Mouse (Mus musculus) CH12.LX (cell line): ENCODE data around the gene 0610012G03Rik. TPM values are rescaled to one million over a fixed set of nuclear protein-coding genes. Genes with fewer than 3 reads are reported as not detected.

ENCODE experiments used
- DNase-seq: peaks from one replicate; pipeline ENCODE4 v3.0.0-alpha.2; 2013; ENCODE audit errors: extremely low read depth
- H3K27ac ChIP-seq: 2 replicates; pipeline ENCODE4 v1.5.1; 2012; ENCODE audit warnings: low read depth, mild to moderate bottlenecking, control low read depth, moderate library complexity; ENCODE audit not compliant: insufficient read depth
- H3K27me3 ChIP-seq: replicated peaks from 2 replicates; pipeline ENCODE3; 2012; ENCODE audit warnings: inconsistent platforms
- H3K36me3 ChIP-seq, 2 experiments: replicated peaks in 1 of 2; 2 replicates each; pipeline versions ENCODE3 to v1.6.1; 2012; ENCODE audit warnings: inconsistent platforms in 1 of 2, low read length in 1 of 2, mild to moderate bottlenecking in 1 of 2, mixed read lengths in 1 of 2, moderate library complexity in 1 of 2; ENCODE audit not compliant: control insufficient read depth in 1 of 2, insufficient read depth in 1 of 2
- H3K4me1 ChIP-seq, 2 experiments: 2 replicates each; pipeline ENCODE4 v1.6.1; 2012; ENCODE audit warnings: inconsistent platforms in 1 of 2, moderate library complexity in 1 of 2; ENCODE audit not compliant: insufficient read depth in 2 of 2, control insufficient read depth in 1 of 2
- H3K4me2 ChIP-seq: 2 replicates; pipeline ENCODE4 v1.6.1; 2012; ENCODE audit warnings: low read depth, mild to moderate bottlenecking, control low read depth; ENCODE audit not compliant: poor library complexity, insufficient read depth, severe bottlenecking
- H3K4me3 ChIP-seq, 3 experiments: fragments of 150-350 bp in 1 of 3; sonication (generic) in 1 of 3; replicated peaks in 1 of 3; 2 replicates each; pipeline versions ENCODE3 to v1.5.1; 2011 to 2012; ENCODE audit warnings: low read depth in 2 of 3, low read length in 2 of 3, mild to moderate bottlenecking in 2 of 3, moderate library complexity in 2 of 3, control low read depth in 1 of 3, improper control_type of control experiment in 1 of 3, inconsistent platforms in 1 of 3, mixed read lengths in 1 of 3; ENCODE audit not compliant: poor library complexity in 1 of 3
- H3K79me2 ChIP-seq: replicated peaks from 2 replicates; pipeline ENCODE4 v1.6.1; 2012; ENCODE audit warnings: mild to moderate bottlenecking, moderate library complexity; ENCODE audit not compliant: control insufficient read depth, poor library complexity, insufficient read depth, severe bottlenecking; ENCODE audit errors: extremely low read depth
- H3K9ac ChIP-seq: 2 replicates; pipeline ENCODE4 v1.6.1; 2012; ENCODE audit warnings: low read depth, mild to moderate bottlenecking, control low read depth, moderate library complexity; ENCODE audit not compliant: insufficient read depth
- H3K9me3 ChIP-seq: replicated peaks from 2 replicates; pipeline ENCODE3; 2012; ENCODE audit warnings: low read length, inconsistent platforms, mixed read lengths
- CHD1 ChIP-seq: IDR thresholded peaks from 2 replicates; pipeline ENCODE4 v1.6.1; 2012; ENCODE audit warnings: low read depth, low read length, improper control_type of control experiment, inconsistent platforms
- CHD2 ChIP-seq: IDR thresholded peaks from 2 replicates; pipeline ENCODE4 v1.6.1; 2011; ENCODE audit warnings: low read length, improper control_type of control experiment
- CTCF ChIP-seq, 2 experiments: IDR thresholded peaks in 1 of 2; conservative IDR thresholded peaks in 1 of 2; 2 replicates each; pipeline ENCODE4 v1.5.1; 2011 to 2012; ENCODE audit warnings: low read depth in 2 of 2, low read length in 2 of 2, improper control_type of control experiment in 1 of 2, inconsistent platforms in 1 of 2, mild to moderate bottlenecking in 1 of 2, moderate library complexity in 1 of 2
- E2F4 ChIP-seq: IDR thresholded peaks from 2 replicates; pipeline ENCODE4 v1.6.1; 2011; ENCODE audit warnings: low read depth, low read length, improper control_type of control experiment; ENCODE audit not compliant: insufficient replicate concordance
- ELF1 ChIP-seq: IDR thresholded peaks from 2 replicates; pipeline ENCODE4 v1.6.1; 2014; ENCODE audit warnings: low read depth, mild to moderate bottlenecking, inconsistent platforms, low read length, improper control_type of control experiment
- EP300 ChIP-seq: IDR thresholded peaks from 2 replicates; pipeline ENCODE4 v1.6.1; 2011; ENCODE audit warnings: low read length, improper control_type of control experiment
- IRF4 ChIP-seq: IDR thresholded peaks from 2 replicates; pipeline ENCODE4 v1.6.1; 2014; ENCODE audit warnings: low read depth, mild to moderate bottlenecking, inconsistent platforms, low read length, improper control_type of control experiment
- JUND ChIP-seq: conservative IDR thresholded peaks from 2 replicates; pipeline ENCODE4 v1.6.1; 2011; ENCODE audit warnings: low read depth, low read length, improper control_type of control experiment
- MAZ ChIP-seq: IDR thresholded peaks from 2 replicates; pipeline ENCODE4 v1.6.1; 2012; ENCODE audit warnings: low read depth, mild to moderate bottlenecking, inconsistent platforms, low read length, improper control_type of control experiment, moderate library complexity
- MXI1 ChIP-seq: IDR thresholded peaks from 2 replicates; pipeline ENCODE4 v1.6.1; 2011; ENCODE audit warnings: mild to moderate bottlenecking, low read depth, low read length, improper control_type of control experiment
- PAX5 ChIP-seq: IDR thresholded peaks from 2 replicates; pipeline ENCODE4 v1.6.1; 2012; ENCODE audit warnings: low read length, inconsistent platforms, mixed read lengths
- RCOR1 ChIP-seq: conservative IDR thresholded peaks from 2 replicates; pipeline ENCODE4 v1.6.1; 2012; ENCODE audit warnings: low read depth, mild to moderate bottlenecking, inconsistent platforms, low read length, improper control_type of control experiment
- SIN3A ChIP-seq: IDR thresholded peaks from 2 replicates; pipeline ENCODE4 v1.6.1; 2012; ENCODE audit warnings: low read length, improper control_type of control experiment, inconsistent platforms
- UBTF ChIP-seq: IDR thresholded peaks from 2 replicates; pipeline ENCODE4 v1.6.1; 2012; ENCODE audit warnings: low read depth, mild to moderate bottlenecking, inconsistent platforms, low read length, improper control_type of control experiment, moderate library complexity
- USF1 ChIP-seq: IDR thresholded peaks from 2 replicates; pipeline ENCODE4 v1.6.1; 2014; ENCODE audit warnings: low read depth, mild to moderate bottlenecking, inconsistent platforms, low read length, improper control_type of control experiment
- ZC3H11A ChIP-seq: IDR thresholded peaks from 2 replicates; pipeline ENCODE4 v1.6.1; 2012; ENCODE audit warnings: low read depth, mild to moderate bottlenecking, inconsistent platforms, low read length, improper control_type of control experiment
- ZKSCAN1 ChIP-seq: IDR thresholded peaks from 2 replicates; pipeline ENCODE4 v1.6.1; 2012; ENCODE audit warnings: low read depth, inconsistent platforms, low read length, improper control_type of control experiment, borderline replicate concordance
- ZMIZ1 ChIP-seq: IDR thresholded peaks from 2 replicates; pipeline ENCODE4 v1.6.1; 2012; ENCODE audit warnings: low read depth, mild to moderate bottlenecking, inconsistent platforms, low read length, improper control_type of control experiment
- ZNF384 ChIP-seq: IDR thresholded peaks from 2 replicates; pipeline ENCODE4 v1.6.1; 2012; ENCODE audit warnings: low read depth, low read length, improper control_type of control experiment, inconsistent platforms
- dilution Hi-C: fragments of 300-500 bp; cut with MboI; formaldehyde crosslinking; loops from 2 replicates; pipeline ENCODE4 v1.14.3; 2020; ENCODE audit warnings: low sequenced_read_pairs; ENCODE audit not compliant: extremely low pct_unique_long_range_greater_than_20kb, extremely low pct_ligation_motif_present
- in situ Hi-C: fragments of 300-500 bp; cut with MboI; formaldehyde crosslinking; loops from 3 replicates; pipeline ENCODE4 v1.14.3; 2019; ENCODE audit warnings: low sequenced_read_pairs, low pct_ligation_motif_present, low pct_unique_long_range_greater_than_20kb, mixed read lengths
- polyA plus RNA-seq: library from polyadenylated mRNA; unstranded; fragments of >175 nt; gene quantifications from 2 replicates; pipeline ENCODE4 v1.2.1, GENCODE M21; 2012; ENCODE audit warnings: low read depth; ENCODE audit not compliant: insufficient read length
- total RNA-seq, 2 experiments: library from RNA; depleted of rRNA; stranded (reverse); fragments of 300-350 nt in 1 of 2; fragments of >200 nt in 1 of 2; gene quantifications; 2 replicates each; pipeline ENCODE4 v1.2.3; 2012 to 2014

The 0610012G03Rik gene
- total and polyA plus RNA-seq, 3 experiments: 29.4 to 48.0 (median 38.0) TPM

DNA sequence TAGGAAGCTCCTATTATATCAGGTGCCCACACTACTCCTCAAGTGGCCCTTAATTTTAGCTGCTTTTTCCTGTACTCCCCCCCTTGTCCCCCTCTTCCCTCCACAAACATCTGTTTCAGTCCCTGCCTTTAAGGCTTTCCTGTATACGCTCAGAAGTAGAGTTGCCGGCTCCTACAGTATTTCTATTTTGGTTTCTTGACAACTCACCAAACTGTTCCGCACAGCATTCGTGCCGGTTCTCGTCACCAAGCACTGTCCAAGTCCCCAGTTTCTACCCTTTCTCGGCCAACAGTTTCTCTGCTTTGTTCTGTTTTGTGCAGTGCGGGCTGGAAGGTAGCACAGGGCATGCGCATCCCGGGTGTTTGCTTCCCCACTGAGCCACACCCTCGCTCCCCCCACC lies 39.3 kb downstream of the 0610012G03Rik start:
- H3K4me1 ChIP-seq: peaks cover 0 to under 1% of the 10 kb centered on the region in 2 experiments; a peak in 1 of 4 replicates
- no peak overlapping the region for H3K9ac ChIP-seq
- no peak overlapping the region for H3K4me2 ChIP-seq
- no peak overlapping the region for H3K27ac ChIP-seq
- TF ChIP-seq ZC3H11A (no peak), E2F4 (no peak), CHD1 (no peak), JUND (no peak), ZMIZ1 (no peak), UBTF (no peak), IRF4 (no peak), EP300 (no peak), USF1 (no peak), ZNF384 (no peak), RCOR1 (no peak), SIN3A (no peak), MAZ (no peak), ZKSCAN1 (no peak), CHD2 (no peak), MXI1 (no peak), CTCF (conservative IDR thresholded peaks at IDR 0.05 in 1 of 2, IDR thresholded peaks at IDR 0.05 in 1 of 2; ENCODE audit: low read depth in 2 of 2, low read length in 2 of 2) (no peak), ELF1 (no peak)
- TF ChIP-seq, all 38 proteins: peak for 0
- DNase-seq: no peak
- Histone ChIP-seq H3K27me3 (no peaks in the 10 kb centered on the region), H3K36me3 (no peaks in the 10 kb centered on the region), H3K4me3 (no peak overlapping the region), H3K9me3 (no peaks in the 10 kb centered on the region), H3K79me2 (no peaks in the 10 kb centered on the region)
- in situ Hi-C loops: no loop called here
- dilution Hi-C loops: no loop called here

DNA sequence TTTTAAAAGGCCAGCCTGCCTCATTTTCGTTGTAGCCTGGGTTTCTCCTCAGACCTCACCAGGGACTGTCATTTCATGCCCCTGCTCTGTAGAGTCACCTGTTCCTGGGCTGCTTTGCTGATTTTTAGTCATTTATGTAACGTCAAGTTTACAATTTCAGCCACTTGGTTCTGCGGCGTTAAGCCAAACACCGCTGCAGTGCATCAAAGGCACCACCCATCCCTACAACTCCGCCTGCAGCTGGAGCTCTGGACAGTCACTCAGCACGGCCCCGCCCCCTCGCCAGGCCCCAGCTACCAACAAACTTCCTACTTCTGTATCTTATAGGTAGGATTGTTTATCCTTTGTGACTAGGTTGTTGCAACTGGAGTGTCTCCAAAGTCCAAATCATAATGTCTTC lies 41.4 kb downstream of the 0610012G03Rik start:
- Histone ChIP-seq H3K36me3 (no peaks in the 10 kb centered on the region), H3K79me2 (no peaks in the 10 kb centered on the region), H3K4me3 (no peak overlapping the region), H3K27ac (no peak overlapping the region), H3K9me3 (no peaks in the 10 kb centered on the region), H3K4me2 (peak overlapping the region; percentile 25), H3K9ac (no peak overlapping the region), H3K4me1 (peaks cover 0 to 9% of the 10 kb centered on the region in 2 experiments; a peak in 2 of 4 replicates), H3K27me3 (no peaks in the 10 kb centered on the region)
- TF ChIP-seq PAX5 (no peak), ELF1 (peak; percentile 25; the same call in 1 of the 2 replicates)
- no peak for DNase-seq
- dilution Hi-C loops: no loop called here
- in situ Hi-C loops: no loop called here
